Mouse (Mus musculus): ENCODE measurements around the gene Mrpl46. TPM values are rescaled to one million over a fixed set of nuclear protein-coding genes. Genes with fewer than 3 reads are reported as not detected.

Gene Mrpl46
- polyA plus RNA-seq, 1 experiment from 2014 or later: 68.9 TPM

DNA sequence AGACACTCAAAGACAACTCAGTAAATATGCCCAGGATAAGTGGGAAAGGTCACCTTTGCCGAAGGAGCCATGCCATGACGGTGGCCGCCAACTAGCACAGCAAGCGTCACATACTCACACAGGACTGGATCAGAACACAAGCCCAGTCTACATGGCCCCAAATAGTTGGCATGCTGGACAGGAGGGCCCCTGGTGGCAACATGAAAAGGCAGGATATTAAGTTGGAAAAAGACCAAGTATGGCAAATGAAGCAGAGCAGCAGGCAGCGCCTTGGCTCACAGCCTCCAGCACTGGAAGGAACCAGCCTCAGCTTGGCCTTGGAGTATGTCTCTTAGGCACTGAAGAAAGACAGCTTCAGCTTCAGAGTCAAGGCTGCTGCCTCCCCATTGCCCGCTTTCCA, 30.5 kb upstream of the Mrpl46 start:
- Histone ChIP-seq H3K4me2 (replicated peaks; ENCODE audit: low read depth) (no peak overlapping the region), H3K27ac (ENCODE audit: low read depth, low read length) (no peak overlapping the region), H3K27me3 (replicated peaks; ENCODE audit: control insufficient read depth, insufficient read depth, low read length) (no peaks in the 10 kb centered on the region), H3K4me1 (replicated peaks; ENCODE audit: control insufficient read depth, insufficient read depth, low read length) (no peaks in the 10 kb centered on the region), H3K36me3 (ENCODE audit: control insufficient read depth, insufficient read depth) (no peaks in the 10 kb centered on the region), H3K4me3 (ENCODE audit: low read depth, low read length) (no peak overlapping the region), H3K9me3 (ENCODE audit: control insufficient read depth) (no peaks in the 10 kb centered on the region), H3K9ac (ENCODE audit: low read depth, low read length) (no peak overlapping the region)
- 91% methylated on average over 6 of the region's 6 CpGs for WGBS
- ATAC-seq: no peak
- no peak for TF ChIP-seq CTCF (IDR thresholded peaks at IDR 0.05; ENCODE audit: low read depth)

DNA sequence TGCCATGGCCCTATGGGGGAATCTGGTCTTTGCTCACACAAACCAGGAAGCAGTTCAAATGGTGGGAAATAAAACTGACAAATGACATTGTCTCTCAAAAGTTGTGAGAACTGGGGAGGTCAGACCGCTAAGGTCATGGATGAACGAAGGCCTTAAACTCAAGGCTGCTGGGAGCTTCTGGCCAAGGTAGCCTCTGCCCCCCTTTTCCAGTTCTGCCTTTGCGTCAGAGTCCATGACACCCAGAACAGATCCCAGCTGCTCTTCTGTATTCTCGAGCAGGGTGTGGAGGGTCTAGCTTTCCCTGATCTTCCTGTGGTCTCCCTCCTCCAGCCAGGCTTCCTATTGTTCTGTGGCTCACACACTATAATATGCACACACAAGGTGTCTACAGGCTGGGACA, 23.9 kb upstream of the Mrpl46 start:
- H3K4me2 ChIP-seq (replicated peaks; ENCODE audit: low read depth): no peak overlapping the region
- no peaks in the 10 kb centered on the region for H3K4me1 ChIP-seq (replicated peaks; ENCODE audit: control insufficient read depth, insufficient read depth, low read length)
- no peak overlapping the region for H3K4me3 ChIP-seq (ENCODE audit: low read depth, low read length)
- no peak for ATAC-seq
- WGBS: 63% methylated on average over 4 of the region's 4 CpGs
- H3K27me3 ChIP-seq (replicated peaks; ENCODE audit: control insufficient read depth, insufficient read depth, low read length): no peaks in the 10 kb centered on the region
- H3K9ac ChIP-seq (ENCODE audit: low read depth, low read length): no peak overlapping the region
- no peak overlapping the region for H3K27ac ChIP-seq (ENCODE audit: low read depth, low read length)
- no peaks in the 10 kb centered on the region for H3K9me3 ChIP-seq (ENCODE audit: control insufficient read depth)
- H3K36me3 ChIP-seq (ENCODE audit: control insufficient read depth, insufficient read depth): no peaks in the 10 kb centered on the region
- TF ChIP-seq CTCF (IDR thresholded peaks at IDR 0.05; ENCODE audit: low read depth): no peak

DNA sequence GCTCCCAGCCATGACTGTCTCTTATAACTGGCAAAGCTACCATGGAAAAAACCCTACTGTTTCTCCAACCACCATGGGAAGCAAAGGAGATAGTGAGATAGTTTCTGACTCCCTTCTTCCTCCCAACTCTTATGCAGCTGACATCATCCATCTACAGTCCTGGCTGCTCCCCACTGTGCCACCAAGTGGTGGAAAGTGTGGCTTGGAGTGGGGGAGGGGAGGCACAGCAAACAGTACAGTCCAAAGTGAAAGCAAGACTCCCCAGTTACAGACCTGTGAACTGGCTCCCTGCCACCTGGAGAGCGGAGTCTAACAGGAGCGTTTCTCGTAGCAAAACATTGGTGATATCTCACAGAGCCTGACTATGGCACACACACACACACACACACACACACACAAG, 20.5 kb upstream of the Mrpl46 start:
- Histone ChIP-seq H3K36me3 (ENCODE audit: control insufficient read depth, insufficient read depth) (no peaks in the 10 kb centered on the region), H3K9me3 (ENCODE audit: control insufficient read depth) (no peaks in the 10 kb centered on the region), H3K4me3 (ENCODE audit: low read depth, low read length) (no peak overlapping the region), H3K27ac (ENCODE audit: low read depth, low read length) (no peak overlapping the region), H3K4me2 (replicated peaks; ENCODE audit: low read depth) (no peak overlapping the region), H3K9ac (ENCODE audit: low read depth, low read length) (no peak overlapping the region), H3K4me1 (replicated peaks; ENCODE audit: control insufficient read depth, insufficient read depth, low read length) (no peaks in the 10 kb centered on the region), H3K27me3 (replicated peaks; ENCODE audit: control insufficient read depth, insufficient read depth, low read length) (no peaks in the 10 kb centered on the region)
- peak; percentile 60 for TF ChIP-seq CTCF (IDR thresholded peaks at IDR 0.05; ENCODE audit: low read depth)
- ATAC-seq: peak; percentile 88
- 55% methylated on average over 3 of the region's 3 CpGs for WGBS

DNA sequence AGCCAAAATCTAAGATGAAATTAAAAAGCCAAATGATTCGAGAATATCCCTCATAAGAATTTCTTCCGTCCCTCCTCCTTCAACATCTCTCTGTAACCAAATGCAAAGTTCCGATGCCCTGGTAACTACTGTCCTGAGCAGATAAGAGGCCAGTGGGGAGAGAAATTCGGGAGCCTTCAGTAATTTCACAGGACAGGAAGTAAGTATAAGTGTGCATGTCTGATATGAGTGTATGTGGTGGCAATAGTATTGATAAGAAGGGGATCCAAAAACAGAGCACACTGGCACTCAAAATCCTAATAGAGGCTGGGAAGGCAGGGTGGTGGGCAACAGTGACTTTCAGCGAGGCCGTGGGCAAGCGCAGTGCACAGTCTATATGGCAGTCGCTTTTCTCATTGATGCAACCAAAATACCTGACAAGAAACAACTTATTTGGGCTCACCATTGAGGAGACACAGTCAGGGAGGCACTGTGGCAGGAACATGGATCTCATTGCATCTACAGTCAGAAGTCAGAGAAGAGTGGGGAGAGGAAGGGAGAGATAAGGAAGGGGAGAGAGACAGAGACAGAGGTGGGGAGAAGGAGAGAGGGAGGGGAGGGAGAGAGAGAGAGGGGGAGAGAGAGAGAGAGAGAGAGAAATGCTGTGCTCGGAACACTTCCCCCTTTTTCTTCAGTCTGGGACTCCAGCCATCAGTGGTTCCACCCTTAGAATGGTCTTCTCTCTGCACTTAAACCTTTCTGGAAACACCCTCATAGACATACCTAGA, 16.6 kb upstream of the Mrpl46 start:
- no peak for ATAC-seq
- no peak overlapping the region for H3K4me3 ChIP-seq (ENCODE audit: low read depth, low read length)
- H3K27me3 ChIP-seq (replicated peaks; ENCODE audit: control insufficient read depth, insufficient read depth, low read length): no peaks in the 10 kb centered on the region
- no peak overlapping the region for H3K4me2 ChIP-seq (replicated peaks; ENCODE audit: low read depth)
- WGBS: 71% methylated on average over 9 of the region's 9 CpGs
- H3K27ac ChIP-seq (ENCODE audit: low read depth, low read length): no peak overlapping the region
- no peak overlapping the region for H3K9ac ChIP-seq (ENCODE audit: low read depth, low read length)
- no peaks in the 10 kb centered on the region for H3K4me1 ChIP-seq (replicated peaks; ENCODE audit: control insufficient read depth, insufficient read depth, low read length)
- H3K36me3 ChIP-seq (ENCODE audit: control insufficient read depth, insufficient read depth): no peaks in the 10 kb centered on the region
- no peak for TF ChIP-seq CTCF (IDR thresholded peaks at IDR 0.05; ENCODE audit: low read depth)
- no peaks in the 10 kb centered on the region for H3K9me3 ChIP-seq (ENCODE audit: control insufficient read depth)

DNA sequence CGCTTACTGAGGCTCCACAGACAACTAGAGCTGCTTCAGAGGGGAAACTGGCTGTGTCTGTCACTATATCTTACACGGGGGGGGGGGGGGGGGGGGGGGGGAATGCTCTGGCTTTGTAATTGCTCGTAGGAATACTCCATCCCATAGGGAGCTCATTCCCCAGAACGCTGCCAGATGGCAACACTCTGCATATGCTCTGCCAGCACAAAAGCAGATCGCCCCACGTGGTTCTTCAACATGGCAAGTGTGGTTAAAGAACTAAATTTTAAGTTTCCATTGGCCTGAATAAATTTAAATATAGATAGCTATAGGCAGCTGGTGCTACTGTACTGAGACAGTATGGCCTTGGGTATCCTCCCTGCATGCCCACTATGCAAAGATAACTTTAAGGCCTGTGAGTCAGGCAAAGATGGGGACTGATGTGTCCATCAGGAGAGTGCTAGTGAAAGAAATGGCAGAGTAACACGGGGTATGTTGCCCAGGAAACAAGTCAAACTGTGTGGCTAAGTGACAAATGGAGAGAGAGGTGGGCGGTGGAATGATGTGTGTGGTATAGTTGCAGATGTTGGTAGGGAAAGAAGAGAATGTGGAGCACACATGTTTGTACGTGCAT, 14.6 kb upstream of the Mrpl46 start:
- H3K9ac ChIP-seq (ENCODE audit: low read depth, low read length): no peak overlapping the region
- no peaks in the 10 kb centered on the region for H3K4me1 ChIP-seq (replicated peaks; ENCODE audit: control insufficient read depth, insufficient read depth, low read length)
- TF ChIP-seq CTCF (IDR thresholded peaks at IDR 0.05; ENCODE audit: low read depth): no peak
- no peaks in the 10 kb centered on the region for H3K27me3 ChIP-seq (replicated peaks; ENCODE audit: control insufficient read depth, insufficient read depth, low read length)
- H3K27ac ChIP-seq (ENCODE audit: low read depth, low read length): no peak overlapping the region
- H3K36me3 ChIP-seq (ENCODE audit: control insufficient read depth, insufficient read depth): no peaks in the 10 kb centered on the region
- no peaks in the 10 kb centered on the region for H3K9me3 ChIP-seq (ENCODE audit: control insufficient read depth)
- no peak overlapping the region for H3K4me3 ChIP-seq (ENCODE audit: low read depth, low read length)
- no peak for ATAC-seq
- WGBS: 63% methylated on average over 8 of the region's 9 CpGs
- no peak overlapping the region for H3K4me2 ChIP-seq (replicated peaks; ENCODE audit: low read depth)

DNA sequence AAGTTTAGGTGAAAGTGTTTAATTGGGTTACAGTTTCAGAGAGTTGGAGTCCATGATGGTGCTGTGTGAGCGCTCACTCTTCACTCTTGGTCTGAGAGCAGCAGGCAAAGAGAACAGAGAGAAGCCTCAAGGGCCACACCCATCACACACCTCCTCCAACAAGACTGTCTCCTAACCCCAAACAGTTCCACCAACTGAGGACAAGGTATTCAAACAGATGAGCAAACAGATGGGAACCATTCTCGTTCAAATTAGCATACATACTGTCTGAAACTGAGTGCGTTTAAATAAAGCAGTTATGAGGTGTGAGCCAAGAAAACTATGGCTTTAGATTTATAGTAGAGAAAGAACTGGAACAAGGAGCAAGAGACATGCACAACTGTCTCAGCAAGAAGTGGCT, 13.3 kb upstream of the Mrpl46 start:
- ATAC-seq: no peak
- no peak overlapping the region for H3K9ac ChIP-seq (ENCODE audit: low read depth, low read length)
- H3K36me3 ChIP-seq (ENCODE audit: control insufficient read depth, insufficient read depth): peaks cover 5% of the 10 kb centered on the region; the same call in 1 of the 2 replicates
- no peaks in the 10 kb centered on the region for H3K4me1 ChIP-seq (replicated peaks; ENCODE audit: control insufficient read depth, insufficient read depth, low read length)
- TF ChIP-seq CTCF (IDR thresholded peaks at IDR 0.05; ENCODE audit: low read depth): no peak
- no peaks in the 10 kb centered on the region for H3K27me3 ChIP-seq (replicated peaks; ENCODE audit: control insufficient read depth, insufficient read depth, low read length)
- no peak overlapping the region for H3K4me2 ChIP-seq (replicated peaks; ENCODE audit: low read depth)
- WGBS: 89% methylated on average over 3 of the region's 3 CpGs
- no peak overlapping the region for H3K4me3 ChIP-seq (ENCODE audit: low read depth, low read length)
- no peaks in the 10 kb centered on the region for H3K9me3 ChIP-seq (ENCODE audit: control insufficient read depth)
- H3K27ac ChIP-seq (ENCODE audit: low read depth, low read length): no peak overlapping the region
